Mouse (Mus musculus) midbrain, embryonic 16.5 days (tissue): ENCODE results near the gene Syn1. TPM values are rescaled to one million over a fixed set of nuclear protein-coding genes. Genes with fewer than 3 reads are reported as not detected.

Experiments
- ATAC-seq: fragments of 200-750 bp; cut with Nextera tagmentation; 2 replicates; pipeline ENCODE4 v1.8.0; 2017; ENCODE audit warnings: moderate TSS enrichment
- H3K27ac ChIP-seq: fragments of 300-500 bp; sonication (generic); 2 replicates; pipeline ENCODE4 v1.5.1; 2014; ENCODE audit warnings: mild to moderate bottlenecking, low read length, mixed read lengths
- H3K27me3 ChIP-seq: fragments of 300-500 bp; sonication (generic); 2 replicates; pipeline ENCODE4 v1.6.1; 2014; ENCODE audit warnings: low read depth, low read length, mixed read lengths; ENCODE audit not compliant: control insufficient read depth, insufficient read depth
- H3K36me3 ChIP-seq: fragments of 300-500 bp; sonication (generic); 2 replicates; pipeline ENCODE4 v1.6.1; 2014; ENCODE audit warnings: mild to moderate bottlenecking, low read length, moderate library complexity, mixed read lengths; ENCODE audit not compliant: control insufficient read depth, insufficient read depth
- H3K4me1 ChIP-seq: fragments of 300-500 bp; sonication (generic); 2 replicates; pipeline ENCODE4 v1.6.1; 2014; ENCODE audit warnings: mild to moderate bottlenecking, low read length, mixed read lengths; ENCODE audit not compliant: control insufficient read depth, insufficient read depth
- H3K4me2 ChIP-seq: fragments of 300-500 bp; sonication (generic); 2 replicates; pipeline ENCODE4 v1.6.1; 2014; ENCODE audit warnings: mild to moderate bottlenecking, low read length, mixed read lengths
- H3K4me3 ChIP-seq: fragments of 300-500 bp; sonication (generic); 2 replicates; pipeline ENCODE4 v1.5.1; 2014; ENCODE audit warnings: low read depth, mild to moderate bottlenecking, low read length, moderate library complexity, mixed read lengths
- H3K9ac ChIP-seq: fragments of 300-500 bp; sonication (generic); 2 replicates; pipeline ENCODE4 v1.6.1; 2014; ENCODE audit warnings: low read depth, low read length, mixed read lengths
- H3K9me3 ChIP-seq: fragments of 300-500 bp; sonication (generic); replicated peaks from 2 replicates; pipeline ENCODE4 v1.6.1; 2014; ENCODE audit warnings: mild to moderate bottlenecking, low read length, mixed read lengths; ENCODE audit not compliant: control insufficient read depth, poor library complexity, severe bottlenecking
- WGBS: fragments of 180-500 bp; shearing (Covaris S2); extraction: QIAGEN DNeasy Blood & Tissue Kit; methylation state at CpG from one replicate; pipeline ENCODE4 v1.1.7; 2014; 5-methylcytosine and 5-hydroxymethylcytosine counted together
- polyA plus RNA-seq: library from polyadenylated mRNA; unstranded; fragments of >200 nt; fragmentation: Nextera tagmentation; extraction: Ambion mirVana; gene quantifications from 2 replicates; pipeline ENCODE4 v1.2.1, GENCODE M21; 2015

Syn1 gene
- 68.8 and 82.0 TPM in 2 replicates for polyA plus RNA-seq

- H3K4me2 ChIP-seq: peak within 1 kb of the TSS; percentile 66
- peaks cover 2% of the 10 kb centered on the region; the same call in 1 of the 2 replicates for H3K36me3 ChIP-seq
- H3K9me3 ChIP-seq: no peaks in the 10 kb centered on the region
- H3K27me3 ChIP-seq: no peaks in the 10 kb centered on the region
- H3K4me3 ChIP-seq: peak within 1 kb of the TSS; percentile 69
- 25% methylated on average over 20 of the region's 44 CpGs for WGBS
- H3K9ac ChIP-seq: peak within 1 kb of the TSS; percentile 80
- peaks cover 11% of the 10 kb centered on the region for H3K4me1 ChIP-seq
- peak; percentile 97 for ATAC-seq
- peak within 1 kb of the TSS; percentile 83 for H3K27ac ChIP-seq
These were observed at the start of gene Syn1 for GRCm38 (mm10) chrX:20920844-20921364. Syn1 (minus strand) TSS chrX:20921004.

GRCm38 (mm10) chrX:20961477-20962378 lies 40.9 kb upstream of the Syn1 start, which contains the start of gene Uxt:
Uxt (minus strand) TSS chrX:20962017.
- Histone ChIP-seq H3K36me3 (no peaks in the 10 kb centered on the region), H3K27ac (peak within 1 kb of the TSS; percentile 72), H3K9me3 (0 out of 2 replicates have a peak, but pooled peaks cover 3% of the 10 kb centered on the region), H3K4me2 (peak within 1 kb of the TSS; percentile 56), H3K4me1 (peaks cover 2% of the 10 kb centered on the region; the same call in 1 of the 2 replicates), H3K4me3 (peak within 1 kb of the TSS; percentile 46), H3K9ac (peak within 1 kb of the TSS; percentile 55; the same call in 1 of the 2 replicates), H3K27me3 (no peaks in the 10 kb centered on the region)
- peak; percentile 98 for ATAC-seq
- 19% methylated on average over 57 of the region's 57 CpGs for WGBS

GRCm38 (mm10) chrX:20950191-20950880 lies 29.5 kb upstream of the Syn1 start, which contains the start of gene Elk1:
Elk1 (minus strand) TSS chrX:20950608.
- H3K27ac ChIP-seq: peak within 1 kb of the TSS; percentile 84
- peaks cover 12% of the 10 kb centered on the region for H3K4me1 ChIP-seq
- peak; percentile 98 for ATAC-seq
- H3K9ac ChIP-seq: peak within 1 kb of the TSS; percentile 76
- no peaks in the 10 kb centered on the region for H3K36me3 ChIP-seq
- WGBS: 22% methylated on average over 27 of the region's 30 CpGs
- H3K4me3 ChIP-seq: peak within 1 kb of the TSS; percentile 60
- no peaks in the 10 kb centered on the region for H3K27me3 ChIP-seq
- H3K4me2 ChIP-seq: peak within 1 kb of the TSS; percentile 67
- no peaks in the 10 kb centered on the region for H3K9me3 ChIP-seq

GRCm38 (mm10) chrX:20946055-20946454 lies 25.3 kb upstream of the Syn1 start:
- 12% methylated on average over 4 of the region's 4 CpGs for WGBS
- no peak overlapping the region for H3K9ac ChIP-seq
- no peak overlapping the region for H3K27ac ChIP-seq
- no peak for ATAC-seq
- no peaks in the 10 kb centered on the region for H3K27me3 ChIP-seq
- peaks cover 12% of the 10 kb centered on the region for H3K4me1 ChIP-seq
- no peak overlapping the region for H3K4me2 ChIP-seq
- no peaks in the 10 kb centered on the region for H3K9me3 ChIP-seq
- H3K36me3 ChIP-seq: no peaks in the 10 kb centered on the region
- no peak overlapping the region for H3K4me3 ChIP-seq

GRCm38 (mm10) chrX:20931963-20932362 lies 11.2 kb upstream of the Syn1 start:
- H3K4me3 ChIP-seq: no peak overlapping the region
- WGBS: 89% methylated on average over 1 of the region's 1 CpGs
- no peak overlapping the region for H3K9ac ChIP-seq
- ATAC-seq: no peak
- no peaks in the 10 kb centered on the region for H3K4me1 ChIP-seq
- no peak overlapping the region for H3K4me2 ChIP-seq
- H3K9me3 ChIP-seq: no peaks in the 10 kb centered on the region
- peaks cover 10% of the 10 kb centered on the region for H3K36me3 ChIP-seq
- H3K27ac ChIP-seq: no peak overlapping the region
- H3K27me3 ChIP-seq: no peaks in the 10 kb centered on the region

GRCm38 (mm10) chrX:20931364-20931763 lies 10.6 kb upstream of the Syn1 start, which contains the start of gene Cfp:
Cfp (minus strand) TSS chrX:20931555.
- WGBS: 85% methylated on average over 1 of the region's 1 CpGs
- Histone ChIP-seq H3K4me1 (no peaks in the 10 kb centered on the region), H3K4me3 (no peak within 1 kb of the TSS), H3K4me2 (no peak within 1 kb of the TSS), H3K27ac (no peak within 1 kb of the TSS), H3K27me3 (no peaks in the 10 kb centered on the region), H3K36me3 (peaks cover 11% of the 10 kb centered on the region), H3K9me3 (no peaks in the 10 kb centered on the region), H3K9ac (no peak within 1 kb of the TSS)
- ATAC-seq: no peak

GRCm38 (mm10) chrX:20929859-20930258 lies 9.1 kb upstream of the Syn1 start:
- Histone ChIP-seq H3K4me3 (no peak overlapping the region), H3K9ac (no peak overlapping the region), H3K4me1 (no peaks in the 10 kb centered on the region), H3K27ac (no peak overlapping the region), H3K9me3 (no peaks in the 10 kb centered on the region), H3K27me3 (no peaks in the 10 kb centered on the region), H3K4me2 (no peak overlapping the region), H3K36me3 (peaks cover 8% of the 10 kb centered on the region; the same call in 1 of the 2 replicates)
- ATAC-seq: no peak
- WGBS: 95% methylated on average over 1 of the region's 1 CpGs

GRCm38 (mm10) chrX:20924976-20925375 lies 4.2 kb upstream of the Syn1 start:
- ATAC-seq: no peak
- no peak overlapping the region for H3K4me3 ChIP-seq
- H3K9me3 ChIP-seq: no peaks in the 10 kb centered on the region
- no peaks in the 10 kb centered on the region for H3K27me3 ChIP-seq
- H3K4me2 ChIP-seq: no peak overlapping the region
- H3K27ac ChIP-seq: no peak overlapping the region
- no peak overlapping the region for H3K9ac ChIP-seq
- H3K36me3 ChIP-seq: 0 out of 2 replicates have a peak, but pooled peaks cover 4% of the 10 kb centered on the region
- H3K4me1 ChIP-seq: no peaks in the 10 kb centered on the region
